Mouse (Mus musculus): ENCODE results near the gene Gm20498. TPM values are rescaled to one million over a fixed set of nuclear protein-coding genes. Genes with fewer than 3 reads are reported as not detected.
"Not testable (repeated sequence)": the region's sequence is repeated elsewhere in the genome, so short reads cannot be mapped to it uniquely, and the experiment has no call there.

Gm20498 gene
- polyA plus RNA-seq, 1 experiment from 2014 or later, result 27.0 TPM

- Histone ChIP-seq H3K9me3 (ENCODE audit: control insufficient read depth, low read length) (no peaks in the 10 kb centered on the region), H3K27ac (ENCODE audit: low read depth, low read length) (no peak overlapping the region), H3K27me3 (ENCODE audit: control insufficient read depth, insufficient read depth, low read length) (no peaks in the 10 kb centered on the region), H3K36me3 (ENCODE audit: control insufficient read depth, insufficient read depth, low read length) (no peaks in the 10 kb centered on the region), H3K4me3 (ENCODE audit: low read depth, low read length) (no peak overlapping the region), H3K4me1 (replicated peaks; ENCODE audit: control insufficient read depth, insufficient read depth, low read length) (no peaks in the 10 kb centered on the region), H3K4me2 (replicated peaks; ENCODE audit: low read depth, low read length) (no peak overlapping the region), H3K9ac (ENCODE audit: low read depth, low read length) (no peak overlapping the region)
- 89% methylated on average over 3 of the region's 3 CpGs for WGBS
- DNase-seq (ENCODE audit: low spot score) (no peak), ATAC-seq (ENCODE audit: low FRiP score) (no peak)
Observed at GRCm38 (mm10) chr12:81413211-81413610, 119.5 kb downstream of the Gm20498 start.

GRCm38 (mm10) chr12:81408966-81409365 is 123.7 kb downstream of the Gm20498 start:
- H3K4me3 ChIP-seq (ENCODE audit: low read depth, low read length), result no peak overlapping the region
- H3K27ac ChIP-seq (ENCODE audit: low read depth, low read length), result no peak overlapping the region
- WGBS, result 88% methylated on average over 3 of the region's 3 CpGs
- ATAC-seq (ENCODE audit: low FRiP score), result no peak
- H3K4me2 ChIP-seq (replicated peaks; ENCODE audit: low read depth, low read length), result no peak overlapping the region
- DNase-seq (ENCODE audit: low spot score), result no peak
- H3K36me3 ChIP-seq (ENCODE audit: control insufficient read depth, insufficient read depth, low read length), result no peaks in the 10 kb centered on the region
- H3K9ac ChIP-seq (ENCODE audit: low read depth, low read length), result no peak overlapping the region
- H3K9me3 ChIP-seq (ENCODE audit: control insufficient read depth, low read length), result no peaks in the 10 kb centered on the region
- no peaks in the 10 kb centered on the region for H3K4me1 ChIP-seq (replicated peaks; ENCODE audit: control insufficient read depth, insufficient read depth, low read length)
- H3K27me3 ChIP-seq (ENCODE audit: control insufficient read depth, insufficient read depth, low read length), result no peaks in the 10 kb centered on the region

- ATAC-seq (ENCODE audit: low FRiP score) (no peak), DNase-seq (ENCODE audit: low spot score) (peak; percentile 79)
- H3K9me3 ChIP-seq (ENCODE audit: control insufficient read depth, low read length), result no peaks in the 10 kb centered on the region
- H3K36me3 ChIP-seq (ENCODE audit: control insufficient read depth, insufficient read depth, low read length), result no peaks in the 10 kb centered on the region
- no peak overlapping the region for H3K4me3 ChIP-seq (ENCODE audit: low read depth, low read length)
- H3K4me1 ChIP-seq (replicated peaks; ENCODE audit: control insufficient read depth, insufficient read depth, low read length), result no peaks in the 10 kb centered on the region
- no peaks in the 10 kb centered on the region for H3K27me3 ChIP-seq (ENCODE audit: control insufficient read depth, insufficient read depth, low read length)
- H3K9ac ChIP-seq (ENCODE audit: low read depth, low read length), result no peak overlapping the region
- H3K4me2 ChIP-seq (replicated peaks; ENCODE audit: low read depth, low read length), result no peak overlapping the region
- no peak overlapping the region for H3K27ac ChIP-seq (ENCODE audit: low read depth, low read length)
- WGBS, result 19% methylated on average over 1 of the region's 1 CpGs
Observed at GRCm38 (mm10) chr12:81402187-81402586, 130.5 kb downstream of the Gm20498 start.

GRCm38 (mm10) chr12:81379364-81379763 is 153.3 kb downstream of the Gm20498 start, which contains the start of gene Gm4787:
TSS of gene Gm4787 (minus strand) at chr12:81379464.
- ATAC-seq (ENCODE audit: low FRiP score); H3K9me3 ChIP-seq (ENCODE audit: control insufficient read depth, low read length); H3K27me3 ChIP-seq (ENCODE audit: control insufficient read depth, insufficient read depth, low read length); H3K9ac ChIP-seq (ENCODE audit: low read depth, low read length); H3K36me3 ChIP-seq (ENCODE audit: control insufficient read depth, insufficient read depth, low read length); H3K4me1 ChIP-seq (replicated peaks; ENCODE audit: control insufficient read depth, insufficient read depth, low read length); H3K27ac ChIP-seq (ENCODE audit: low read depth, low read length); DNase-seq (ENCODE audit: low spot score); H3K4me3 ChIP-seq (ENCODE audit: low read depth, low read length); H3K4me2 ChIP-seq (replicated peaks; ENCODE audit: low read depth, low read length): not testable (repeated sequence)
- 85% methylated on average over 1 of the region's 1 CpGs for WGBS

- H3K4me3 ChIP-seq (ENCODE audit: low read depth, low read length), result no peak overlapping the region
Observed at GRCm38 (mm10) chr12:81333841-81334240, 198.9 kb downstream of the Gm20498 start.

GRCm38 (mm10) chr12:81332875-81333421 is 199.8 kb downstream of the Gm20498 start, which contains the start of gene Slc8a3:
TSS of gene Slc8a3 (minus strand) at chr12:81333180.
- Histone ChIP-seq H3K27me3 (ENCODE audit: control insufficient read depth, insufficient read depth, low read length) (peaks cover 3% of the 10 kb centered on the region; the same call in 1 of the 2 replicates), H3K27ac (ENCODE audit: low read depth, low read length) (peak within 1 kb of the TSS; percentile 36; the same call in 1 of the 2 replicates), H3K36me3 (ENCODE audit: control insufficient read depth, insufficient read depth, low read length) (no peaks in the 10 kb centered on the region), H3K9me3 (ENCODE audit: control insufficient read depth, low read length) (no peaks in the 10 kb centered on the region), H3K4me2 (replicated peaks; ENCODE audit: low read depth, low read length) (peak within 1 kb of the TSS; percentile 97), H3K4me1 (replicated peaks; ENCODE audit: control insufficient read depth, insufficient read depth, low read length) (no peaks in the 10 kb centered on the region), H3K4me3 (ENCODE audit: low read depth, low read length) (peak within 1 kb of the TSS; percentile 60), H3K9ac (ENCODE audit: low read depth, low read length) (peak within 1 kb of the TSS; percentile 79)
- 0% methylated on average over 30 of the region's 47 CpGs for WGBS
- DNase-seq (ENCODE audit: low spot score) (peak; percentile 69), ATAC-seq (ENCODE audit: low FRiP score) (peak; percentile 79)

More at GRCm38 (mm10) chr12:81333841-81334240, 198.9 kb downstream of the Gm20498 start:
- Histone ChIP-seq H3K4me2 (replicated peaks; ENCODE audit: low read depth, low read length) (peak overlapping the region; percentile 97), H3K9ac (ENCODE audit: low read depth, low read length) (no peak overlapping the region), H3K4me1 (replicated peaks; ENCODE audit: control insufficient read depth, insufficient read depth, low read length) (no peaks in the 10 kb centered on the region), H3K36me3 (ENCODE audit: control insufficient read depth, insufficient read depth, low read length) (no peaks in the 10 kb centered on the region), H3K27ac (ENCODE audit: low read depth, low read length) (no peak overlapping the region), H3K9me3 (ENCODE audit: control insufficient read depth, low read length) (no peaks in the 10 kb centered on the region), H3K27me3 (ENCODE audit: control insufficient read depth, insufficient read depth, low read length) (peaks cover 3% of the 10 kb centered on the region; the same call in 1 of the 2 replicates)
- ATAC-seq (ENCODE audit: low FRiP score), result no peak
- DNase-seq (ENCODE audit: low spot score), result peak; percentile 4
- 78% methylated on average over 5 of the region's 5 CpGs for WGBS

GRCm38 (mm10) chr12:81331937-81332874 is 200.5 kb downstream of the Gm20498 start:
- DNase-seq (ENCODE audit: low spot score), result peak; percentile 81
- no peaks in the 10 kb centered on the region for H3K36me3 ChIP-seq (ENCODE audit: control insufficient read depth, insufficient read depth, low read length)
- peak overlapping the region; percentile 79 for H3K9ac ChIP-seq (ENCODE audit: low read depth, low read length)
- WGBS, result under 1% methylated on average over 51 of the region's 54 CpGs
- peak overlapping the region; percentile 36; the same call in 1 of the 2 replicates for H3K27ac ChIP-seq (ENCODE audit: low read depth, low read length)
- H3K4me1 ChIP-seq (replicated peaks; ENCODE audit: control insufficient read depth, insufficient read depth, low read length), result no peaks in the 10 kb centered on the region
- no peaks in the 10 kb centered on the region for H3K9me3 ChIP-seq (ENCODE audit: control insufficient read depth, low read length)
- H3K4me2 ChIP-seq (replicated peaks; ENCODE audit: low read depth, low read length), result peak overlapping the region; percentile 97
- peaks cover 3% of the 10 kb centered on the region; the same call in 1 of the 2 replicates for H3K27me3 ChIP-seq (ENCODE audit: control insufficient read depth, insufficient read depth, low read length)
- H3K4me3 ChIP-seq (ENCODE audit: low read depth, low read length), result peak overlapping the region; percentile 60
- peak; percentile 71 for ATAC-seq (ENCODE audit: low FRiP score)

- Histone ChIP-seq H3K27ac (ENCODE audit: low read depth, low read length) (no peak overlapping the region), H3K4me1 (replicated peaks; ENCODE audit: control insufficient read depth, insufficient read depth, low read length) (no peaks in the 10 kb centered on the region), H3K27me3 (ENCODE audit: control insufficient read depth, insufficient read depth, low read length) (peaks cover 3% of the 10 kb centered on the region; the same call in 1 of the 2 replicates), H3K36me3 (ENCODE audit: control insufficient read depth, insufficient read depth, low read length) (no peaks in the 10 kb centered on the region), H3K4me2 (replicated peaks; ENCODE audit: low read depth, low read length) (peak overlapping the region; percentile 97; the same call in 1 of the 2 replicates), H3K9ac (ENCODE audit: low read depth, low read length) (0 out of 2 replicates have a peak overlapping the region, but pooled peaks have one; percentile 7), H3K4me3 (ENCODE audit: low read depth, low read length) (no peak overlapping the region), H3K9me3 (ENCODE audit: control insufficient read depth, low read length) (no peaks in the 10 kb centered on the region)
- 51% methylated on average over 5 of the region's 5 CpGs for WGBS
- DNase-seq (ENCODE audit: low spot score), result peak; percentile 7
- no peak for ATAC-seq (ENCODE audit: low FRiP score)
Observed at GRCm38 (mm10) chr12:81331046-81331638, 201.6 kb downstream of the Gm20498 start.

Measured in hindbrain, embryonic 11.5 days (tissue).